Mouse (Mus musculus) 3134 (cell line): ENCODE measurements at regions not wholly inside any gene's neighbourhood (a gene's known extent, or its start where the extent isn't known, plus 50 kb on each side); places are given as distances from the start of the nearest gene placed in this dataset.

Experiments
- DNase-seq: peaks from one replicate; pipeline ENCODE4 v3.0.0-alpha.2; 2011; ENCODE audit warnings: low spot score; ENCODE audit not compliant: insufficient read length; ENCODE audit errors: extremely low read depth

DNA sequence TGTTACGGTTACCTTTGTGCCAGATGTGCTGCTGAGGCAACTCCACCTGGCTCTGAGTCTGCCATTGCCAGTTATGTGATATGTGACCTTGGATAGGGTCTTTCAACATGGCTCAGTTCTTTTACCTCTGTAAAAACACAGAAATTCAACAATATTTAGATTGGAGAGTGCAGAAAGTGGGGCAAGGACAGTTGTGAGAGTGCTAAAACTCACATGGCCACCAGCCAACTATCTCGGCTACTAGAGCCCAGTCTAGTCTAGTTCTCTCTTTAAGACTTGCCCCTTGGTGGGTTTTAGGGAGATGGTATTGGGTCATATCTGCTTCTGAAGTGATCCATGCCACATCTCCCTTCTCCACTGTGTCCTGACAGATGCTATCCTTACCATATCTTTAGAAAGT, 233.0 kb downstream of the Phf14 start:
- DNase-seq = no peak

DNA sequence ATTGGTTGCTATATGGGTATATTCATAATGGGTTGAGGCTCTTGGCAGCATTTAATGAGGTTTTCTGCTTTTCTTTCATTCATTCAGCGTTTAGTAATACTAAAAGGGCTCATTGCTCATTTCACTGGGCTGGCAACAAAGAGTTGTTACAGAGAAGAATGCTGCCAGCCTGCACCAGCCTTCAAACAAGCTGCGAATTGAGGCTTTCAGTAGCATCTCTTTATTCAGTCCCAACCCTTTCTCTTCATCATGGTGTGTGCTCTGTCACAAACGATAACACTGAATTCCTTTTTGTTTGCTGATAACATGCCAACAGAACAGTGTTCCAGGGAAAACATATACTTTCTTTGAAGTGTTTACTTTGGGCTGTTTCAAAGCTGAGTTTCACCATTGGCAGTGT, 237.6 kb downstream of the Phf14 start:
- no peak for DNase-seq

DNA sequence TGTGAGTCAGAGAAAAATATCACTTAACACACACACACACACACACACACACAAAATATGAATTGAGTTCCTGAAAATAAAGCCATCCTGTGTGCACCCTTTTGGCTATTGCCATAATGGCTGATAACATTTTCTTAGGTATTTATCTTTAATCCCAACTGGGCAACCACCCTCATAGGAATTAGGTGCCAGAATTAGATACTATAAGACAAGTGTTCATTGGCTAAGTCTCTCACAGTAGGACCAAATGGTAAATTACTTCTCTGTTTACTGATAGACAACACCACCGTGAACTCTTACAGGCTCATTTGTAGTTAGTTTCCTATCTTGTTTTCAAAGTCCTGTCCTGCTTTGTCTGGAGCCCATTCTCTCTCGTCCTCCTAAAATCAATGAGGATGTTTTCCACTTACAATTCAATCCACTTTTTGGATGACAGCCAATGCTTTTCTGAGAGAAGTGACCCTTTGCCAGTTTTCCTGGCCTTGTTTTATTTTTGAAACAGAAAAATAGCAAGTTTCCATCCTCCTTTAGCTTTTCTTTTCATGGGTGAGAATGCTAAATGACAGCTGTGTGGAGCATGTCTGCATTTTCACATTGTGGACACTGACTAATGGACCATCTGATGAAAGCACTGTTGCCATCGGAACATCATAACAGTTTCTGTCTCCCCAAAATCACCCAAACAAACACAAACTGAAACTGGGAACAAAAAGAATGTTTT, 243.2 kb downstream of the Phf14 start:
- no peak for DNase-seq

DNA sequence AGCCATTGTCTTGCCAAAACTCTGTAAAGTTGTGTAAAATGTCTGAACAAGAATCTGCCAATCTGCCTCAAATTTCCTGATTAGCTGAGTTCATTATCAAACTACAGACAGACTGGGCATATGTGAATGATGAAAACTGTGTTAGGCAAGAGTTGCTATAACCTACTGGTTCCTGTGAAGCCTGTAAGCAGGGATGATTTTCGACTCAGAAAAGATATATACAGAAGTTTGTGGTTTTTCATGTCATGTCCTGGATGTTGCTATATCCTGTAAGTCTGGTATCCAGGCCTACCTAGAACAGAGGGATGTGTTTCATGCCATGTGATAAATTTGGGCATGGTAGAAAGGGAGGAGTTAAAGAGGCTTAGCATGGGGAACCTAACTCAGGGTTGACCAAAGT, 256.4 kb downstream of the Phf14 start:
- no peak for DNase-seq

DNA sequence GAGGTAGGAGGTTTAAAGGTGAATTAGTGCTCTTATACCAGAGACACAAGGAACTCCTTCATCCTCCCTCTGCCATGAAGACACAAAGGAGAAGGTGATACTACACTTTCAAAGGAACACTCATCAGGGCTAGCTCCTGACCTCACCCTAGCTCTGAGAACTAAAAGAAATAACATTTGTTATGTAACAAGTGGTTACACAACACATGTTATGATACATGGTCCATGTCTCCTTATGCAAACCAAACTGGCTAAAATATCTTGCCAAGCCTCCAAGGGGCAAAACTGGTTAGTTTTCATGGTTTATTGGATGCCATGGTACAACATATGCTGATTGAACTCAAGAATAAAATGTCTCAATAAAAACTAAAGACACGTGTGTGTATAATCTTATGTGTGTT, 260.9 kb downstream of the Phf14 start:
- no peak for DNase-seq

DNA sequence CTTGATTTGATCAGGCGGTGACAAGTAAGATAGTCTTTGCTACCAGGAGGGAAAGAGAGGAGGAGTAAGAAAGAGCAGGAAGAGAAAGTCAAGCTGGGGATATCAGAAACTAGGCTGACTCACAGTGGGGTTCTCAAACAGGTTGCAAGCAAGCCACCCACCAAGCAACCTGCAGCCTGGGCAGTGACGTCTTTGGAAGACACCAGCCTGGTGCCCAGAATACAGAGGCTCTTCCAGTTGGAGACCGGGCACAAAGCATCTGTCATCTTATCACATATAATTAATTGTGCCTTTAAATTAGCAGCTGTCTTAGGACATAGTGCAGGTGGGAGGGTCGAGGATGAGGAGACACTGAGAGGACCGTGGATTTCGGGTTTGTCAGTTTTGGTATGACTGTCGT, 261.8 kb downstream of the Phf14 start:
- DNase-seq = no peak

DNA sequence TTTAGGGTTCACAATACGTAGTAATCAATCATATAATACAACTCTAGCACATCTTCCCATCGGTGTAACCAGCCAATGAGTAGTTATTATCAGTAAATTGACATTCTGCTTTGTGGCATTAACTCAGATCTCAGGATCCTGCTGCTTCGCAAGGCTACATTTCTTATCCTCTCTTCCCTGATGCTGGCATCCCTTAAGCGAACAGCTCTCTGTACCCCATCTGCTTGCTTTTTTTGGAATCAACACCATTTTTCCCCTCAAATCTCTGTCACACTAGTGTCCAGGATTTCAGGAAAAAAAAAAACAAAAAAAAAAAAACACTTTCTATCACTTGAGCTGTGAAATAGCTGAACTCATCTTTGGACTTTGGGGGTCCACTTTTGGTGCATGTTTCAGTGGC, 263.1 kb downstream of the Phf14 start:
- no peak for DNase-seq

DNA sequence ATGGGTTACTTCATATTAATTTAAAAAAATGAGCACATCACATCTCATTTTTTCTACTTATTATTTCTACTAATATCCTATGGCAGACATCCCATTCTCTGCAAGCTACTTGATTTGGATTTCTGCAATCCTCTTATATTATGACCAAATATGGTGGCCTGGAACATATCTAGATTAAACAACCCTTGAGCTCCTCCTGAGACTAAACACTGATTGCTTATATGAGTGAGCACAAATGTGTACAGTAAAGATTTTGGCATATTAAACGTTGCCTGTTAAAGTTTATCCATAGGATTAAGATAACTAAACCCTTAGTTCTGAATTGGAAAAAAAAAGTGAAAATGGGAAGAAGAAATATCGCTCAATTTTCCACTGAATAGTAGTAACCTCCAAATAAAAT, 263.6 kb downstream of the Phf14 start:
- DNase-seq = no peak

DNA sequence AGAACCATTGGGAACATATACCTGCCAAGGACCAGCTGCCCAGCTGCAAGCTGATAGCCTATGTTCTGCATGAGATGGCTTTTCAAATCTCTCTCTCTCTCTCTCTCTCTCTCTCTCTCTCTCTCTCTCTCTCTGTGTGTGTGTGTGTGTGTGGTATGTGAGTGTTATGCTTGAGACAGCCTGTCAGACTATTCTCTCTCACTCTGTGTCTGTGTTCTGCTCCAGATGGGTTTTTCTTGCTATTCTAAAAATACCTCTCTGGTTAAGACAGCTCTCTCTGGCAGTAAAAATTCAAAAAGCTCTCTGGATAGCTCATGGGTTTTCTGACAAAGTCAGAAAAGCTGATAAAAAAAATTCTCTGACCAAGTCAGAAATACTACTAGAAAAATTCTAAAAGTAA, 270.4 kb downstream of the Phf14 start:
- no peak for DNase-seq

DNA sequence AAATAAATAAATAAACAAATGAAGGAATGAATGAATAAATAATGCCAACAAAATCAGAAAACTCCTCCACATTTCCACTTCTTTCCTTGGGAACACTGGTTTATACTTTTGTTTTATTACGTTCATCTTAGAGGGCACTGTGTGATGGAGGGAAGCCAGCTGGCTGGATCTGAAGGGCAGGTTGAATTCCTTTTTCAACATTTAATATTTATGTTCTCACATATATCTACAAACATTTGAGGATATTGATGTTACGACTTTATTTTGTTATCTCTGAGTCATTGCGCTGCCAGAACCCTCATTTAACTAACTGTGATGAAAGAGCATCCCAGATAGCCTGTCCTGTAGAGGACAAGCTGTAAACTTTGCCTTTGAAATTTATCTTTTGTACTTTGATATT, 273.3 kb downstream of the Phf14 start:
- no peak for DNase-seq

DNA sequence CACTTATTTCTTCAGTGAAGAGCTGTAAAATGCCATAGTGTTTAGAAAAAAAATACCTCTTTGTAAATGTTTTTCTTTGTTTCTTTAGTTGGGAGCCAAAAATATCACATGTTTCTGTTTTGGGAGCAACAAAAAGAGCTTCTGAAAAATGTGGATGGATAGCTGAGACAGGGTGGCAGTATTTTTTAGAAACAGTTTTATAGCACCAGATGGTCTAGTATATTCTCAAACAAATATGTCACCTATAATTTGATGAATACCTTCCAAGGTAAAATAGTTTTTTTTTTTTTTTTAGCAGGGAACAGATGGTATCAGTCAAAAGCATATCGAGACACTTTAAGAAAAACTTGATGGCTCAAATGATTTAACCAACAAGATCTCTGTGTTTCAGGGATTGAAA, 302.6 kb downstream of the Phf14 start:
- DNase-seq = no peak

DNA sequence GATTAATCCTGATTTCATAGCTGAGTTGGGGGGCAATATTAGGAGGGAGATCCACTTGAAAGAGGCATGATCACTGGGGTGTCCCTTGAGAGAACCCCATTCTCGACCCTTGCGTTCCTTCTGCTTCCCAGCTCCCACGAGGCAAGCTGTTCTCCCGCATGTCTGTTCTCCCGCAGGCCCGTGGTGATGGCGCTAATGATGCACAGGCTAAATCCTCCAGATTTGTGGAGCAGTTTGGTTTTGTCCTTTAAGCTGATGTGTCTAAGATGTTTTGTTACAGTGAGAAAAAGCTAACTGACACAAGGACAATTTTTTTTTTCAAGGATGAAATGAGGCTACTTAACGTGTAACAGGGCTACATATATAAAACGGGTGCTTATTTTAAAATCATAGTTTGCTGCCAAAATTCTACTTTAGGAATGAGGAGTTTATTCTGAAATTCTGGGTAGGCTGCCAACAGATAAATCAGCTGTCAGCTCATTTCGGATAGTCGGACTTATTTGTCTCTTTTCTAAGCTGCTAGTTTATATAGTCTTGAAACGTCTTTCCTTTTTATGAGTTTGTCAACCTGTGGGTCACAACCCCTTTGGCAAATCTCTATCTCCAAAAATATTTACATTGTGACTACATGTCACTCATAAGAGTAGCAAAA, 307.0 kb downstream of the Phf14 start:
- no peak for DNase-seq

DNA sequence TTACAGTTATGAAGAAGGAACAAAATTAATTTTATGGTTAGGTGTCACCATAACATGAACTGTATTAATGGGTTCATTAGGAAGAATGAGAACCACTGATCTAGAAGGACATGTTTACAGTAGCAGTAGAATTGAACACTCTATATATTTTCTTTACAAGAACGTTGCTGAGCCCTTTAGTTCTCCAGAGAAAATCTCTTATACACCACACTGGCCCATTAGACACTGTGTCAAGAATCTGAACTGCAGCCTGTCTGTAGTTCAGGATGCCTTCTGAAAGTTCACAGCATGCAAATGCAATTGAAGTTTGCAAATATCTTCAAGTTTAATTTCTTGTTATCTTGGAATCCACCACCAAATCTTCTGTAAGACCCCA, 307.6 kb downstream of the Phf14 start:
- DNase-seq = no peak

DNA sequence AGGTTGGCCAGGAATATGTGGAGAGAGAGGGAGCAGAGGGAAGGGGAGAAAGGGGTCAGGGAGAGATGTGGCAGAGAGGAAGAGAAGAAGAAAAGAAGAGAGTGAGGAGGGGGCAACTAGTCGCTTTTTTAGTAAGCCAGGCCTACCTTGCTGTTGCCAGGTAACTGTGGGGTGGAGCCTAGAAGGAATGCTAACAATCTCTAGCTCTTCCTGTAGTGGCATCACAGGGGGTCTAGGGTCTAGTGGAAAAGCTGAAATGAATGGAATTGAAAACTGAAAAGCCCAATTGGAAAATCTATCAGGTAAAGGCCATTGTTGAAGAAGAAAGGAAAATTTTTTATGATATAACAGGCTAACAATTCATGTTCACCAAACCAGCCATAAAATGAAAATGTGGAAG, 336.5 kb downstream of the Phf14 start:
- no peak for DNase-seq

DNA sequence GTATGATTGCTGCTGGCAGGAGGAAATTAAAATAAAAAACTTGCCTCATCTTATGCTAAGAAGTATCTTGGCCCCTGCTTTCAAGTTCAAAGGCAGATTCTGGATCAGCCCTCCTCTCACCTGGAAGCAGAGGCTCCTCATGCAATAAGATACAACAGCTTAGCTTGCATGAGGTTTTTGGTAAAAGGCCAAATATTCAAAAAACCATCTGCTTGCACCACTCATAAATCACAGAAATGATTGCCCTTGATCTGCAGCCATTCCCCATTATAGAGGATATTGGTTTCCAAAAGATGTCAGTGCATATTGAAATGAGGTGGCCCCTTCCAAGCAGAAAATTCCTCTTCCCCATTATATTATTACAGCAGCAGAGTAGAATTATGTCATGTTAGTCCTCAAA, 340.4 kb downstream of the Phf14 start:
- no peak for DNase-seq

DNA sequence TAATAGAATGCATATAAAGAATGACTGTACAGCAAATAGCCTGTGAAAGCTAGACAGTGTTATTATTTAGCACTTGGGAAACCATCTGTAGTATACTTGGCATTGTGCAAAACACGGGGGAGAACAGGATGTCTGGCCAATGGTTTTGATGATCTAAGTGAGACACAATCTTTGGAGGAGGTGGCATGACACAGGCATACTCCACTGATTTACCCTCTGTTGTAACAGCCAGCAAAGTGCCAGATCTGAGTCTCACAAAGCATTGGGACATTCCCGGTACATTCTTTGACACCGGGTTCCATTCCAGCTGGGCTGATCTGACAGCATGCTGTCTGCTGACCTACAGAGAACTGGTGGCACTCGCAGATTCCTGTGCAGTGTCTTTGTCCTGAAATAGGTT, 341.0 kb downstream of the Phf14 start:
- no peak for DNase-seq

DNA sequence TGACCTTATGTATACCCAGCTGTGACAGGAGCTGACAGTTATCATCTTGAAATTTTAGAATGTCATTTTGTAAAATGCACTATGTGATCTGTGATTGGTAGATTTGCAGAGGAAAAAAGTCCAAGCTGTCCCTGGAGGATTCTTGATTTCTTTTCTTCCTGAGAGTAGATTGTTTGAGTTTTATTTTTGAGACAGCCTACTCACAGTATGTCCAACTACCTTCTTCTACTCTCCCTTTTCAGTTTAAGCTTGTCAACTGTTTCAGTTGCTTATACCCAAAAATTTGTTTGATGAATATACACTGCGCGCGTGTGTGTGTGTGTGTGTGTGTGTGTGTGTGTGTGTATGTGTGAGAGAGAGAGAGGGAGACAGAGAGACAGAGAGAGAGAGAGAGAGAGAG, 346.9 kb downstream of the Phf14 start:
- DNase-seq = no peak

DNA sequence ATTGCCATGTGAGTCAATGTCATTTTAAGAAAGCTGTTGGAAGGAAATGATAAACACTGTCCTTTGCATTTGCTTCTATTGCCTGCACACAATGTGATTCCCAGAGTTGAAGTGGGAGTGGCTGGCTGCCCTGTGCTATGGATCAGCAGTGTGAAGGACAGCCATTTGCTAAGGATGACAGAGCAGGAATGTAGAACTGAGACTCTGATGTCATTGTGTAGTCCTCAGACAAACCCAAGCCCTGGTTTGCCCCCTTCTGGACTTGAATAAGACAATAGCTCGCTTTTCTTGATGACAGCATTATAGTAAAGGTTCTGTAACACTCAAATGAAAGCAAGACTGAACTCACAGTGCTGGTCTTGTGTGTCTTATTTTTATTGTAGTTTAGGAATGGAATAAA, 347.8 kb downstream of the Phf14 start:
- no peak for DNase-seq

DNA sequence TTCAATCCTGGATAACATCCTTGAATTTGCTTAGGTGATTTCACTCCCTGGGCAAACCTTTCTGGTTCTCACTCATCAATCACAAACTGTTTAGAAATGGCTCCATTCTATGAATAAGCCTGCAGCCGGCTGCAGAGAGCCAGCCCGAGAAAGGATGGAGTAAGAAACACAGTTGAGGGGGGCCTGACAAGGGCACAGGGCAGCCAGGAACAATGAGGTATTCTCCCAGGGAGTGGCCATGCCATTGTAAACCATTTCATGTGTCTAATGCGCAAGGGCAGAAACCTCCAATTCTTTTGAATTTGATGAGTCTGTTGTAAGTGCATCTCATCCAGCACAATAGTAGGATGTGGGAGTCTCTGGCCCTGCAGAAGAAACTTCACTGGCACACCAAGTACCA, 350.7 kb downstream of the Phf14 start:
- no peak for DNase-seq

DNA sequence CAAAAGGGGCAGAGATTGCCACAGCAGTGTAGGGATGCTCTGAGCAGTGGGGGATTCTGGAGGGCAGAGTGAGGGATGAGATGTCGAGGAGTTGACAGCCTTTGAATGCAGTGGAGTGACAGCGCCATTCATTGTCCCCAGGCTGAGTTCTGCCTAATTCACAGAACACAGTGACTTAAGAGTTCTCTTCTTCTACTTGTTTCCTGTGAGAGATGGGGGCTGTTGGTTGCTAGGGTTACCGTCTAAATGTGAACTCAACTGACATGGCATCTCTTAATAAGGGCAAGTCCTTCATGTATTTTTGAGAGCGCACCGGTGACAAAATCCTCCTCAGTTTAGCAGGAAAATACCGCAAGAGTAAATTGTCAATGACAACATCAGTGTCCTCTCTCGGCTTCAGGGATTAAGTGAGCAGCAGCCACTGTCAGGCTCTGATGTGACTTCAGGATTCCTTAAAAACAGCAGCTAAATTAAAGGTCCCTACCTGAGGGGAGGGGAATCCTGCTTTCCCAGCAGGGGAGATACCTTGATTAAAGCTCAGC, 351.4 kb downstream of the Phf14 start:
- no peak for DNase-seq

DNA sequence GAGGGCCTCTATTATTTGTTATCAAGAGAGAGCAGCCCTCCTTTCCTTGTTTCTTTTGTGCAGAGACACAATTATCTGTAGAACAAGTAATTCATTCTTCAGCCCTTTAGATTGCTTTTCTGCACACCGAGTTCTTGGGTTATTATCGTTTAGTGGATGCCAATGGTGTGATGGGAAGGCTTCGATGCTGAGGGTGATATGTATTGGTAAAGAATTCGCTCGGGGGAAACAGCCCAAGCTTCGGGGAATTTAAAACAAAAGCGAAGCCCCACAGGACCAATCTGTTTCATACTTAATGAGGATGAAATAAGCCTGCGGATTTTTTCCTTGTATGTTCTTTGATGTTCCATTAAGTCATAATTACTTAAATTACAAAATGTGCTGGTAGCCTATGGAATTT, 352.0 kb downstream of the Phf14 start:
- no peak for DNase-seq

DNA sequence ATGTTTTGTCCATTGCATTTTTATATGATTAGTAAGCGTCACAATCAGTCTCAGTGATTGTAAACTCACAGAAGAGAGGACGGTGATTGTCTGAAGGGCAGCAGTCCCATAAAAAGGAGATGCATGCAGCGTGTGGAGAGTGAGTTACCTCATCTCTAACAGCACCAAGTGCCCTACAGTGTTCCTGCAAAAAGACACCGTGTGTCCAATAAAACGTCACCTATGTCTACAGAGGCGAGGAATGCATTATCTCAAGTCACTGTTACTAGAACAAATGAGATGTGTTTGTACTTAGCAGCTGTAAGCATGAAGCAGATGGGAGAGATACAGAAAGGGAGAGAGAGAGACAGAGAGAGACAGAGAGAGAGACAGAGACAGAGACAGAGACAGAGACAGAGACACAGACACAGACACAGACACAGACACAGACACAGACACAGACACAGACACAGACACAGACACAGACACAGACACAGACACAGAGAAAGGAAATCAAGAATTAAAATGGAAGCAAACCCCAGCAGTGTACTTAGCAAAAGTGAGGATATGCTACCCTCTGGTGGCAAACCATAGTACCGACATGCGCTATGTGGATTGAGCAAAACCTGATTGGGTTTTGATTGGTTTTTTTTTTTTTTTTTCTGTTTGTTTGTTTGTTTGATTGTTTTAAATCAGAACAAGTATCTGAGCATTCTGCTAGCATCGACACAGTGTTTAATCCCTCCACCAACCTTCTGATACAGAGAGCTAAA, 352.9 kb downstream of the Phf14 start:
- peak; percentile 27 for DNase-seq
